Mouse (Mus musculus) MEL (cell line): ENCODE measurements around the gene BC035044. TPM values are rescaled to one million over a fixed set of nuclear protein-coding genes. Genes with fewer than 3 reads are reported as not detected.
"Not testable (repeated sequence)": the region's sequence is repeated elsewhere in the genome, so short reads cannot be mapped to it uniquely, and the experiment has no call there.

ENCODE experiments used
- DNase-seq: peaks from one replicate; pipeline ENCODE4 v3.0.0; 2011; ENCODE audit warnings: low read depth, low spot score
- H3K27ac ChIP-seq: 2 replicates; pipeline ENCODE4 v1.5.1; 2012; ENCODE audit warnings: low read depth, mild to moderate bottlenecking, control low read depth, low read length, moderate library complexity; ENCODE audit not compliant: control insufficient read depth
- H3K27me3 ChIP-seq, 2 experiments: fragments of 150-350 bp in 1 of 2; sonication (generic) in 1 of 2; 2 replicates each; pipeline ENCODE4 v1.6.1; 2012; ENCODE audit warnings: low read length in 2 of 2, mild to moderate bottlenecking in 2 of 2, improper control_type of control experiment in 1 of 2, moderate library complexity in 1 of 2; ENCODE audit not compliant: insufficient read depth in 2 of 2, control insufficient read depth in 1 of 2
- H3K36me3 ChIP-seq, 2 experiments: 2 replicates each; pipeline ENCODE4 v1.6.1; 2012 to 2014; ENCODE audit warnings: low read length in 2 of 2, improper control_type of control experiment in 1 of 2, inconsistent platforms in 1 of 2, mild to moderate bottlenecking in 1 of 2; ENCODE audit not compliant: insufficient read depth in 2 of 2, control insufficient read depth in 1 of 2
- H3K4me1 ChIP-seq, 2 experiments: fragments of 150-350 bp in 1 of 2; sonication (generic) in 1 of 2; 2 replicates each; pipeline ENCODE4 v1.6.1; 2012; ENCODE audit warnings: low read length in 2 of 2, improper control_type of control experiment in 1 of 2, mild to moderate bottlenecking in 1 of 2; ENCODE audit not compliant: insufficient read depth in 2 of 2, control insufficient read depth in 1 of 2
- H3K4me3 ChIP-seq, 2 experiments: fragments of 150-350 bp in 1 of 2; sonication (generic) in 1 of 2; 2 replicates each; pipeline ENCODE4 v1.5.1; 2012; ENCODE audit warnings: low read depth in 2 of 2, low read length in 2 of 2, mild to moderate bottlenecking in 2 of 2, moderate library complexity in 2 of 2, control low read depth in 1 of 2, improper control_type of control experiment in 1 of 2; ENCODE audit not compliant: control insufficient read depth in 1 of 2, insufficient read depth in 1 of 2
- H3K79me2 ChIP-seq: 2 replicates; pipeline ENCODE4 v1.6.1; 2012; ENCODE audit warnings: mild to moderate bottlenecking, low read length, moderate library complexity; ENCODE audit not compliant: control insufficient read depth, poor library complexity, insufficient read depth
- H3K9ac ChIP-seq: 2 replicates; pipeline ENCODE4 v1.6.1; 2012; ENCODE audit warnings: low read depth, mild to moderate bottlenecking, control low read depth, low read length, moderate library complexity; ENCODE audit not compliant: control insufficient read depth, poor library complexity, severe bottlenecking
- H3K9me3 ChIP-seq: fragments of 150-350 bp; sonication (generic); replicated peaks from 2 replicates; pipeline ENCODE4 v1.6.1; 2012; ENCODE audit warnings: mild to moderate bottlenecking, low read length, improper control_type of control experiment, moderate library complexity; ENCODE audit not compliant: insufficient read depth
- BHLHE40 ChIP-seq: IDR thresholded peaks from 2 replicates; pipeline ENCODE4 v1.6.1; 2012; ENCODE audit warnings: low read depth, mild to moderate bottlenecking, inconsistent platforms, low read length, improper control_type of control experiment, borderline replicate concordance
- CHD1 ChIP-seq: IDR thresholded peaks from 2 replicates; pipeline ENCODE4 v1.6.1; 2012; ENCODE audit warnings: low read depth, mild to moderate bottlenecking, inconsistent platforms, low read length, improper control_type of control experiment
- ELF1 ChIP-seq: IDR thresholded peaks from 2 replicates; pipeline ENCODE4 v1.6.1; 2014; ENCODE audit warnings: low read depth, mild to moderate bottlenecking, inconsistent platforms, low read length, improper control_type of control experiment, moderate library complexity
- EP300 ChIP-seq, 2 experiments: IDR thresholded peaks; 2 replicates each; pipeline ENCODE4 v1.6.1; 2011; ENCODE audit warnings: improper control_type of control experiment in 2 of 2, low read length in 2 of 2, low read depth in 1 of 2, mild to moderate bottlenecking in 1 of 2
- JUND ChIP-seq: IDR thresholded peaks from 2 replicates; pipeline ENCODE4 v1.6.1; 2011; ENCODE audit warnings: low read depth, mild to moderate bottlenecking, improper control_type of control experiment, low read length
- KAT2A ChIP-seq: conservative IDR thresholded peaks from 2 replicates; pipeline ENCODE4 v1.6.1; 2012; ENCODE audit warnings: low read depth, low read length, improper control_type of control experiment, inconsistent platforms
- MAFK ChIP-seq: IDR thresholded peaks from 2 replicates; pipeline ENCODE4 v1.6.1; 2011; ENCODE audit warnings: low read depth, mild to moderate bottlenecking, low read length, improper control_type of control experiment, borderline replicate concordance
- MEF2A ChIP-seq: IDR thresholded peaks from 2 replicates; pipeline ENCODE4 v1.6.1; 2014; ENCODE audit warnings: low read depth, mild to moderate bottlenecking, inconsistent platforms, low read length, improper control_type of control experiment; ENCODE audit not compliant: poor library complexity, insufficient replicate concordance, severe bottlenecking; ENCODE audit errors: extremely low read depth
- MXI1 ChIP-seq: IDR thresholded peaks from 2 replicates; pipeline ENCODE4 v1.6.1; 2011; ENCODE audit warnings: mild to moderate bottlenecking, low read depth, low read length, improper control_type of control experiment
- NELFE ChIP-seq: IDR thresholded peaks from 2 replicates; pipeline ENCODE4 v1.6.1; 2011; ENCODE audit warnings: low read depth, low read length, improper control_type of control experiment
- NRF1 ChIP-seq: IDR thresholded peaks from 2 replicates; pipeline ENCODE4 v1.6.1; 2014; ENCODE audit warnings: low read depth, mild to moderate bottlenecking, inconsistent platforms, low read length, improper control_type of control experiment, moderate library complexity; ENCODE audit not compliant: poor library complexity, insufficient read depth, severe bottlenecking
- POLR2A ChIP-seq, 2 experiments: IDR thresholded peaks; 2 replicates each; pipeline ENCODE4 v1.6.1; 2011 to 2012; ENCODE audit warnings: low read length in 2 of 2, mild to moderate bottlenecking in 2 of 2, control low read depth in 1 of 2, improper control_type of control experiment in 1 of 2, low read depth in 1 of 2, moderate library complexity in 1 of 2; ENCODE audit not compliant: control insufficient read depth in 1 of 2, insufficient read depth in 1 of 2, poor library complexity in 1 of 2
- POLR2AphosphoS5 ChIP-seq: IDR thresholded peaks from 2 replicates; pipeline ENCODE4 v1.6.1; 2012; ENCODE audit warnings: low read depth, borderline replicate concordance, mild to moderate bottlenecking, inconsistent platforms, low read length, moderate library complexity, mixed read lengths
- RAD21 ChIP-seq: IDR thresholded peaks from 2 replicates; pipeline ENCODE4 v1.6.1; 2011; ENCODE audit warnings: mild to moderate bottlenecking, low read depth, low read length, improper control_type of control experiment
- RCOR1 ChIP-seq: IDR thresholded peaks from 2 replicates; pipeline ENCODE4 v1.6.1; 2012; ENCODE audit warnings: low read depth, mild to moderate bottlenecking, inconsistent platforms, low read length, improper control_type of control experiment
- SMC3 ChIP-seq: IDR thresholded peaks from 2 replicates; pipeline ENCODE4 v1.6.1; 2011; ENCODE audit warnings: low read depth, low read length, improper control_type of control experiment
- TBP ChIP-seq: IDR thresholded peaks from 2 replicates; pipeline ENCODE4 v1.8.0; 2011; ENCODE audit warnings: low read depth, low read length, improper control_type of control experiment
- UBTF ChIP-seq: IDR thresholded peaks from 2 replicates; pipeline ENCODE4 v1.6.1; 2012; ENCODE audit warnings: low read depth, mild to moderate bottlenecking, inconsistent platforms, low read length, improper control_type of control experiment, moderate library complexity, borderline replicate concordance; ENCODE audit not compliant: insufficient read depth
- USF1 ChIP-seq: IDR thresholded peaks from 2 replicates; pipeline ENCODE4 v1.6.1; 2014; ENCODE audit warnings: low read depth, mild to moderate bottlenecking, inconsistent platforms, low read length, improper control_type of control experiment, moderate library complexity
- USF2 ChIP-seq, 2 experiments: IDR thresholded peaks; 2 replicates each; pipeline ENCODE4 v1.6.1; 2011 to 2012; ENCODE audit warnings: improper control_type of control experiment in 2 of 2, low read length in 2 of 2, borderline replicate concordance in 1 of 2, inconsistent platforms in 1 of 2, low read depth in 1 of 2, mild to moderate bottlenecking in 1 of 2; ENCODE audit not compliant: insufficient read depth in 1 of 2
- ZC3H11A ChIP-seq: IDR thresholded peaks from 2 replicates; pipeline ENCODE4 v1.6.1; 2012; ENCODE audit warnings: low read depth, mild to moderate bottlenecking, inconsistent platforms, low read length, improper control_type of control experiment
- ZMIZ1 ChIP-seq: IDR thresholded peaks from 2 replicates; pipeline ENCODE4 v1.6.1; 2012; ENCODE audit warnings: low read depth, mild to moderate bottlenecking, inconsistent platforms, low read length, improper control_type of control experiment, moderate library complexity
- polyA plus RNA-seq, 2 experiments: library from polyadenylated mRNA; stranded (reverse) in 1 of 2; unstranded in 1 of 2; fragments of >175 nt in 1 of 2; fragments of >200 nt in 1 of 2; gene quantifications; 2 replicates each; pipeline versions ENCODE4 v1.2.1 to v1.2.4; 2012; ENCODE audit warnings: low replicate concordance in 2 of 2, low read depth in 1 of 2; ENCODE audit not compliant: insufficient read length in 2 of 2, insufficient read depth in 1 of 2, missing spikeins in 1 of 2
- total RNA-seq: library from RNA; depleted of rRNA; stranded (reverse); fragments of 300-350 nt; gene quantifications from 2 replicates; pipeline ENCODE4 v1.2.3, GENCODE M21; 2012

Gene BC035044
- total and polyA plus RNA-seq, 3 experiments, result not detected

DNA sequence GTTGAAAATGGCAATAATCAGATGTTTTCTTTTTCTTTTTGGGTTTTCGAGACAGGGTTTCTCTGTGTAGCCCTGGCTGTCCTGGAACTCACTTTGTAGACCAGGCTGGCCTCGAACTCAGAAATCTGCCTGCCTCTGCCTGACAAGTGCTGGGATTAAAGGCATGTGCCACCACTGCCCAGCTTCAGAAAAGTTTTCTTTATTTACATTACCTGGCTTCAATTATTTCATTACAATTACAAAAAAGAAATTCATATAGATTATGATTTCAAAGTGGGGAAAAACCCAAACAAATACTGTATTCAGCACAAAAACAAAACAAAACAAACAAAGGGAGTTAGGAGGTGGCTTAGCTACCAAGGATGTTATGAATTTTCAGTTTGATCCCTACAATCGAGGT is 50.3 kb downstream of the BC035044 start:
- not testable (repeated sequence) for H3K27me3 ChIP-seq, H3K9ac ChIP-seq, H3K9me3 ChIP-seq, H3K27ac ChIP-seq, H3K4me3 ChIP-seq, H3K79me2 ChIP-seq
- DNase-seq, result peak; percentile 45
- peak; percentile 98 for TF ChIP-seq TBP
- Histone ChIP-seq H3K36me3 (peaks cover 0 to 11% of the 10 kb centered on the region in 2 experiments; a peak in 2 of 4 replicates), H3K4me1 (peaks cover 2 to 14% of the 10 kb centered on the region in 2 experiments; a peak in 3 of 4 replicates)

DNA sequence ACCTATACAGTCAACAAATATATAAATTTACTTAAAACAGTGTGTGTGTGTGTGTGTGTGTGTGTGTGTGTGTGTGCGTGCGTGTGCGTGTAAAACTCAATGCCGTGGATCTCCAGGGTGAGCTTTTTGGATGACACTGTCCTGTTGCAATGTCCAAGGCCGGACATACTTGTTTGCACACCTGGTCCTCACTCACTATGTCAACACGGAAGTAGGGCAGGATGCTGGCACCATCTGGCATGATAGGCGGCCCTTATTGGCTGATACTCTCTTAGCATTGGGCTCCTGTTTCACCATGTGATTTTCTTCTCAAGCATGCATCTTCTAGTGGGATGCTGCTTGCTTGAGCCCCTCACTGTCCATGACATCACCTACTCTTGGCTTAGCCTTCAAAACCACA is 51.0 kb downstream of the BC035044 start:
- TF ChIP-seq USF1, result peak; percentile 43; the same call in 1 of the 2 replicates
- TF ChIP-seq MEF2A, result no peak
- peak; percentile 74; the same call in 1 of the 2 replicates for TF ChIP-seq ELF1
- peak; percentile 37; the same call in 1 of the 2 replicates for TF ChIP-seq MXI1
- Histone ChIP-seq H3K36me3 (peaks cover 0 to 12% of the 10 kb centered on the region in 2 experiments; a peak in 2 of 4 replicates), H3K27ac (no peak overlapping the region), H3K79me2 (no peaks in the 10 kb centered on the region; the same call in 1 of the 2 replicates), H3K4me1 (peaks cover 0 to 19% of the 10 kb centered on the region in 2 experiments; a peak in 3 of 4 replicates), H3K4me3 (peak overlapping the region; percentile 46 to 62; a peak in 3 of 4 replicates), H3K27me3 (no peaks in the 10 kb centered on the region), H3K9ac (no peak overlapping the region), H3K9me3 (no peaks in the 10 kb centered on the region)
- DNase-seq, result peak; percentile 66

DNA sequence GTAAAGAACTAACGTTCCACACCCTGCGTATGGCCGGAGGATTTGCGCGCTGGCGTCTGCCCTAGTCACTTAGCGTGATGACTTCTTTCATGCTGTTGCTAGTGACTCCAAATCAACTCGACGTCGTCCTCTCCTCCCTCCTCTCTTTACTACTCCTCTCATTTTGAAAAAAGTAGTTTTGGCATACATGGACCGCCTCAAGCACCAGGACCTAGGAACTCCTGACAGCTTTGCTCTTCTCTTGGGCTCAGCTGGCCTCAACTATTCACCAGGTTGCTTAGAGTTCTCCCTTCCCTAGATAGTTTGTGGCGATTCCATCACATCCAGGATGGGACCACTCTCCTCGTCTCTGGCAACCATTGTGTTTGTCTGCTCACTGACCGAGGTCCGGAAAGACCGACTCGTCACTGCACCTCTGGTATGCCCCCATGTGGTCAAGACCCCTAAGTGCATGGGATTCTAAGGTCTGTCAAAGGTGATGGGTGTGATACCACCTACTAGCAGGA is 51.6 kb downstream of the BC035044 start:
- no peaks in the 10 kb centered on the region; the same call in 1 of the 2 replicates for H3K79me2 ChIP-seq
- H3K4me3 ChIP-seq, result peak overlapping the region; percentile 46 to 62
- no peaks in the 10 kb centered on the region for H3K27me3 ChIP-seq
- peaks cover 0 to 15% of the 10 kb centered on the region in 2 experiments; a peak in 2 of 4 replicates for H3K4me1 ChIP-seq
- no peaks in the 10 kb centered on the region for H3K9me3 ChIP-seq
- peaks cover 0 to 9% of the 10 kb centered on the region in 2 experiments; a peak in 2 of 4 replicates for H3K36me3 ChIP-seq
- peak overlapping the region; percentile 41 for H3K9ac ChIP-seq
- H3K27ac ChIP-seq, result peak overlapping the region; percentile 58
- peak; percentile 90 for DNase-seq
- no peak for TF ChIP-seq KAT2A
- no peak for TF ChIP-seq USF1
- no peak for TF ChIP-seq POLR2AphosphoS5
- TF ChIP-seq SMC3, result peak; percentile 59
- no peak for TF ChIP-seq MEF2A
- TF ChIP-seq ZMIZ1, result no peak
- peak; percentile 49; the same call in 1 of the 2 replicates for TF ChIP-seq MXI1
- TF ChIP-seq RAD21, result peak; percentile 28
- no peak for TF ChIP-seq NRF1
- TF ChIP-seq USF2 (IDR thresholded peaks at IDR 0.05; ENCODE audit: borderline replicate concordance in 1 of 2, insufficient read depth in 1 of 2, low read depth in 1 of 2, low read length in 2 of 2), result no peak
- TF ChIP-seq BHLHE40, result no peak
- TF ChIP-seq UBTF, result no peak
- TF ChIP-seq MAFK, result no peak
- TF ChIP-seq POLR2A (IDR thresholded peaks at IDR 0.05; ENCODE audit: control insufficient read depth in 1 of 2, insufficient read depth in 1 of 2, low read depth in 1 of 2, low read length in 2 of 2, poor library complexity in 1 of 2), result no peak
- no peak for TF ChIP-seq TBP
- no peak for TF ChIP-seq EP300 (IDR thresholded peaks at IDR 0.05; ENCODE audit: low read depth in 1 of 2, low read length in 2 of 2)
- TF ChIP-seq NELFE, result no peak; the same call in 1 of the 2 replicates
- no peak for TF ChIP-seq CHD1
- peak; percentile 6; the same call in 1 of the 2 replicates for TF ChIP-seq ZC3H11A
- no peak for TF ChIP-seq JUND
- peak; percentile 9; the same call in 1 of the 2 replicates for TF ChIP-seq RCOR1
